Mouse (Mus musculus) cerebellum, adult 2 months (tissue): ENCODE results near the gene Map1b. TPM values are rescaled to one million over a fixed set of nuclear protein-coding genes. Genes with fewer than 3 reads are reported as not detected.

Experiments
- DNase-seq, 2 experiments: peaks; one replicate each; pipeline ENCODE4 v3.0.0; 2021
- H3K27ac ChIP-seq: fragments of 200-500 bp; 2 replicates; pipeline ENCODE4 v1.5.1; 2012; ENCODE audit warnings: low read length, control low read depth, inconsistent platforms; ENCODE audit not compliant: insufficient read depth
- H3K27me3 ChIP-seq: fragments of 200-500 bp; 2 replicates; pipeline ENCODE4 v1.6.1; 2012; ENCODE audit warnings: inconsistent platforms, mild to moderate bottlenecking, low read length, moderate library complexity; ENCODE audit not compliant: control insufficient read depth, insufficient read depth
- H3K4me1 ChIP-seq: fragments of 200-500 bp; 2 replicates; pipeline ENCODE4 v1.6.1; 2011; ENCODE audit warnings: low read length; ENCODE audit not compliant: control insufficient read depth, insufficient read depth
- H3K4me3 ChIP-seq: fragments of 200-500 bp; replicated peaks from 2 replicates; pipeline ENCODE3; 2011; ENCODE audit warnings: mild to moderate bottlenecking, low read depth, low read length, control low read depth; ENCODE audit not compliant: insufficient read depth
- CTCF ChIP-seq: fragments of 200-500 bp; IDR thresholded peaks from 2 replicates; pipeline ENCODE4 v1.5.1; 2011; ENCODE audit warnings: low read depth, mild to moderate bottlenecking, control low read depth, low read length, moderate library complexity, borderline replicate concordance; ENCODE audit not compliant: insufficient read depth
- POLR2A ChIP-seq: fragments of 200-500 bp; IDR thresholded peaks from 2 replicates; pipeline ENCODE4 v1.6.1; 2011; ENCODE audit warnings: low read length, control low read depth, borderline replicate concordance; ENCODE audit not compliant: insufficient read depth
- WGBS: fragments of 180-500 bp; shearing (Covaris S2); methylation state at CpG from one replicate; pipeline ENCODE4 v1.1.7; 2018; 5-methylcytosine and 5-hydroxymethylcytosine counted together
- polyA plus RNA-seq: library from polyadenylated mRNA; depleted of rRNA; stranded (reverse); fragments of >200 nt; gene quantifications from 2 replicates; pipeline ENCODE4 v1.2.3, GENCODE M21; 2012

Gene Map1b
- polyA plus RNA-seq, 1 experiment, result 166 TPM

DNA sequence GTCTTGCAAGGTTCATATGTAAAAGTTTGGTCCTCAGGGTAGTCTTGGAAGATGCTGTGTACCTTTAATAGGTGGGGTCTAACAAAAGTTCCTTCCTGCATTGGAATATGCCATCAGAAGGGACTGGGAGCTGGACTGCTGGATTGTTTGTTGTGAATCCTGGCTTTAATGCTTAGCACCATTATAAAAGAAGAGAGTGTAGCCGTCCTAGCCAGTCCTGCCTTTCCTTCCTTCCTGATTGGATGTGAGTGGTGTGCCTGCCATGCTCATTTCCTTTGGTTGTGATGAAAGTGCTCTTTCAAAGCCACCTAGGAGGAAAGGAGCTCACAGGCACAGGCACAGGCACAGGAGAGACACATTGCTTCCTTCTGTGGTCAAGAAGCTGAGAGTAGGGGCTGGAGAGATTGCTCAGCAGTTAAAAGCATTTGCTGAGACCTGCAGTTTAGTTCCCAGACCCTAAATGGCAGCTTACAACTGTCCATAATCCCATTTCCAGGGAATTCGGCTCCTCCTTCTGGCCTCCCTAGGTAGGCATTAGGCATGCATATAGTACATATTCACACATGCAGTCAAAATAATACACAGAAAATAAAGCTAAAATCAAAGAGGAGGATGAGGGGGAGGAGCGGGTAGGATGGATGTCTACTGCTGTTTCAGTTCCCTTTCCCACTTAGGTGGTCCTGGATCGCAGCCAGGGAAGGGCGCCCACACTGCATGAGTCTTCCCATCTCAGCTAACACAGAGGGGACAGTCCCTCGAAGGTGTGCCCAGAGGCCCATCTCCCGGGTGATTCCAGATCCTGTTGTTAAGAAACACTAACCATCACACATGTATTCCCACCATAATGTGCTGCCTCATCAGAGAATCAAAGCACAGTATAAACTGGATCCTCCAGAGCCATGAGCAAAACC lies 128.2 kb downstream of the Map1b start:
- DNase-seq, result no peak
- no peak overlapping the region for H3K27ac ChIP-seq
- H3K27me3 ChIP-seq, result no peaks in the 10 kb centered on the region
- H3K4me1 ChIP-seq, result peaks cover 10% of the 10 kb centered on the region
- 57% methylated on average over 7 of the region's 7 CpGs for WGBS
- H3K4me3 ChIP-seq, result no peak overlapping the region
- TF ChIP-seq CTCF, result no peak
- TF ChIP-seq POLR2A, result no peak

DNA sequence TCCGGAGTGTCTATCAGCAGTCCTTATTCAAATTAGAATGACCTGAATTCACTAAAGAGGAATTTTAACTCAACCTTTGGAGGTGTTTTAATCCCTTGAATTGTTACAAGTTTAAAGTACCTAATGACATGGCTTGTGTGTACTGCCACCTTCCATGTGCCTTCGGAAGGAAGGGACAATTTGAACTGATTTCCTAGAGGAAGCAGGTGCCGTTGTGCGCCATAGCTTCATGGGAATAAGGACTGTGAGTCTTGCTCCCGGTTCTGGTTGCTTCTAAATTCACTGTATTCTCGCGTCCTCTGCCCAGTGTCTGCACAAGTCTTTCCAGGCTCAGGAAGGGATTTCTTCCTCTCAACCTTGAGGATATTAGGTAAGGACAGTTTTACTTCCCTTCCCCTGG lies 130.0 kb downstream of the Map1b start:
- Histone ChIP-seq H3K4me3 (no peak overlapping the region), H3K27me3 (no peaks in the 10 kb centered on the region), H3K4me1 (peaks cover 18% of the 10 kb centered on the region), H3K27ac (no peak overlapping the region)
- WGBS, result 82% methylated on average over 7 of the region's 7 CpGs
- no peak for DNase-seq
- TF ChIP-seq POLR2A (no peak), CTCF (no peak)

DNA sequence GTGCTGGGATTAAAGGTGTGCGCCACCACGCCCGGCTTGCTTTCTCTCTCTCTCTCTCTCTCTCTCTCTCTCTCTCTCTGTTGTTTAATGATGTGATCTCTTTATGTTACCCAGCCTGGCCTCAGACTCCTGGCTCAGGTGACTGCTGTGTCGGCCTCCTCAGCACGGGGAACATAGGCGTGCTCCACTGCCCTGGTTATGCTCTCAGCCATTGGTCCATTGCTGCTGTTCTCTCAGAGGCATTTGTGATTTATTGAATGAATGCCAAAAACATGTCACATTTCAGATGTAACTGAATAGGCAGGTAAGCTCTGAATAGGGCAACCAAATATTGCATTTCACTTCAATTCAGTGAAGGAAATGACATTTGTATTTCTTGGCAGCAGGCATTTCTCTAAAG lies 130.4 kb downstream of the Map1b start:
- peaks cover 14% of the 10 kb centered on the region for H3K4me1 ChIP-seq
- 77% methylated on average over 6 of the region's 6 CpGs for WGBS

DNA sequence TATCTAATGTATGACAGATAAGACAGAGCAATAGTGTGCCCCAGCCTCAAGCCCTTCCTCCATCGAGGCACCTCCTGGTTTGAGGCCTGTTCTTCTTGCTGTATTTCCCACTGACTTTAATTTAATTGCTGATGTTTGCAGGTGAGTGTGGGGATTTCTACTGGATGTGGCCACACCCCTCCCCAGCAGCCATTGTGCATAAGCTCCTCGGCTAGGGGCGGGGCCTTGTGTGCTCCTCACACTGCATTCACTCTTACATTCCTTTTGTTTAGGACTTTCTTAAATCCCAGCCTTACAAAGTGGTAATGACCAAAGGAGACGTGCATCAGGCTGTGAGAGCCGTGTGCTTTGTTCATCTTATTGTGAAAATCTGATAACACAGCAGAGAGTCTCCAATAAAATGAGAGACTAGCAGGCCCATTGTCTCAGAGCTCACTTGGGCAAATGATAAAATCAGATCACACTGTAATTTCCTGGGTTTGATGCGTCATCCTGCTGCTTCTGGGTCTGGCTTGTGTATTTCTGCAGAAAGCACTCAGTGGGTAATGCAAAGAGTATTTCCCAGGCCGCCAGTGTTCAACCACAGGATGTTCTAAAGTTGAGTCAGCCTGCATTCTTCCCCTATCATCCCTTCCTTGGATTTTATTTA lies 131.7 kb downstream of the Map1b start:
- Histone ChIP-seq H3K27me3 (no peaks in the 10 kb centered on the region), H3K27ac (no peak overlapping the region), H3K4me3 (no peak overlapping the region), H3K4me1 (peaks cover 11% of the 10 kb centered on the region)
- TF ChIP-seq CTCF (no peak), POLR2A (no peak)
- WGBS, result 84% methylated on average over 7 of the region's 7 CpGs
- DNase-seq, result no peak

More for the DNA sequence above, 130.4 kb downstream of the Map1b start:
- H3K27ac ChIP-seq, result no peak overlapping the region
- H3K27me3 ChIP-seq, result no peaks in the 10 kb centered on the region
- TF ChIP-seq POLR2A, result no peak
- TF ChIP-seq CTCF, result no peak
- no peak for DNase-seq
- H3K4me3 ChIP-seq, result no peak overlapping the region

DNA sequence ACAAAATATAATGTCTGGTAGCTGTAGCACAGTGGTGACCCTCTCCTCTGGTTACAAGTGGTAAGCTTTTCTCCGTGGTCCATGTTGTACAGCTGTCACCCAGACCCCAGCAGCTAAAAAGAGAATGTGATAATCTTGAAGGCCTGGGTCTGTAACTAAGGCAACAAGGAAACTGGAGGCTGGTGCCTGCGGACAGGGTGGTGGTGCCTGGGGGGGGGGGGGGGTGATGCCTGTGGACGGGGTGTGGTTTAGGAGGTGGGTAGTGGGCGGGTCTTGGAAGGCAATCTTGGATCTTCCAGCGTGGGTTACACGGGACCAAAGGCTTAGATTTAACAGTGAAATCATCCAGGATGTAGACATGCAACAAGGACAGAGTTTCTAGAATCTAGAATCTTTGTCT lies 134.0 kb downstream of the Map1b start:
- WGBS, result 37% methylated on average over 6 of the region's 6 CpGs
- Histone ChIP-seq H3K27ac (no peak overlapping the region), H3K4me3 (no peak overlapping the region), H3K27me3 (no peaks in the 10 kb centered on the region), H3K4me1 (peaks cover 11% of the 10 kb centered on the region)
- TF ChIP-seq POLR2A (no peak), CTCF (no peak)
- no peak for DNase-seq

DNA sequence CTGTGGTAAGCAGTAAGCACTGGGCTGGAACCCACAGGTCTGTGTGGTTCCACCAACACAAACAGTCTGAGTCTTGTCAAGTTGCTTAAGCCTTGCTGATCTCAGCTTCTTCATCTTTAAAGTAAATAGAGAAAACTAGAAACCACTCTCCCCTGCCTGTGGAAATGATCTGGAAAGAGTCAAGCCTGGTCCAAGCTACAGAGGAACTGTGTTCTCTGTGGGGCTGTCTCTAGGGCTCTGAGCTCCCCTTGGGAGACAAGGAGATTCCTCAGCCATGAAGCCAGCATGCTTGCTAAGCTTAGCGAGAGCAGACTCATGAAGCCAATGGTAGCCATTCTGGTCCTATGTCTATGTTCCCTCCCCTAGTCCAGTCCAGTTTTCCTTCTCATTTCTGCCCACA lies 138.1 kb downstream of the Map1b start:
- Histone ChIP-seq H3K4me1 (peaks cover 11% of the 10 kb centered on the region), H3K4me3 (no peak overlapping the region), H3K27ac (no peak overlapping the region), H3K27me3 (no peaks in the 10 kb centered on the region)
- TF ChIP-seq CTCF (no peak), POLR2A (no peak)
- WGBS, result 81% methylated on average over 1 of the region's 1 CpGs
- DNase-seq, result no peak

DNA sequence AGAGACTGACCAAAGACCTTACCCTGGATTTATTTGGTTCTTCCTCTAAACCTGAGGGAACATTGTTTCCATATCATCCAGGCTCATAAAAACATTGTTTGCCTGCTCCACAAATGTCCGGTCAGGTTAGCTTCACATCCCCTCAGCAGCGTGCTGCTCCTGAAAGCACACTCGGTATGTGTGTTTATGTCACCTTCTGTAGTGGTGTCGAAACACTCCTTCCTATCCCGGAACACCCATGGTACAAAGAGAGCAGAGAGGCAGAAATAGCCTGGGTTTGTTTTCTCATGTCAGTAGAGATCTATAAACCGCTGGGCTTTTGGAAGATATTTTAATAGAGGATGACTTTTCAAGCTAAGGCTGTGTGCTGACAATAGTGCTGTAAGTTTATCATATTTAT lies 139.3 kb downstream of the Map1b start:
- Histone ChIP-seq H3K27me3 (no peaks in the 10 kb centered on the region), H3K27ac (no peak overlapping the region), H3K4me1 (peaks cover 7% of the 10 kb centered on the region), H3K4me3 (no peak overlapping the region)
- WGBS, result 95% methylated on average over 6 of the region's 6 CpGs
- no peak for DNase-seq
- TF ChIP-seq POLR2A, result no peak
- TF ChIP-seq CTCF, result no peak

DNA sequence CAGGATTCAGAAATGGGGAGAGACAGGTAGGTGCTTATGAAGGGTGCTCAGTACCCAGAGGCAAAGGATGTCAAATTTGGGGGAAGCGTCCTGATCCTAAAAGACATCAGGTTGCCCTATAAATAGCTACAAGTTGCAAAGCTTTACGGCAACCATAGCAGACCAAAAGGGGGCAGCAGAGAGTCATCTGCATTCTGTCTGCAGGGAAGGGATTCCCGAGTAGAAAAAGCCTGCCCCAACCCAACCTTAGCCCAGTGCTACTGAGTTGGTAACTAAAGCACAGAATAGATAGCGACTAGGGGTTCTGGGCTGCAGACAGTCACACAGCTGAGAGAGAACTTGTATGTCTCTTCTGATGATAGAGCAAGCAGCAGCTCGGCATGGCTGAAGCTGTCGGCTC lies 140.8 kb downstream of the Map1b start:
- H3K27ac ChIP-seq, result no peak overlapping the region
- DNase-seq, result peak; percentile 80 to 88
- TF ChIP-seq CTCF (peak; percentile 82), POLR2A (no peak)
- no peak overlapping the region for H3K4me3 ChIP-seq
- H3K27me3 ChIP-seq, result no peaks in the 10 kb centered on the region
- WGBS, result 18% methylated on average over 6 of the region's 6 CpGs
- H3K4me1 ChIP-seq, result no peaks in the 10 kb centered on the region

DNA sequence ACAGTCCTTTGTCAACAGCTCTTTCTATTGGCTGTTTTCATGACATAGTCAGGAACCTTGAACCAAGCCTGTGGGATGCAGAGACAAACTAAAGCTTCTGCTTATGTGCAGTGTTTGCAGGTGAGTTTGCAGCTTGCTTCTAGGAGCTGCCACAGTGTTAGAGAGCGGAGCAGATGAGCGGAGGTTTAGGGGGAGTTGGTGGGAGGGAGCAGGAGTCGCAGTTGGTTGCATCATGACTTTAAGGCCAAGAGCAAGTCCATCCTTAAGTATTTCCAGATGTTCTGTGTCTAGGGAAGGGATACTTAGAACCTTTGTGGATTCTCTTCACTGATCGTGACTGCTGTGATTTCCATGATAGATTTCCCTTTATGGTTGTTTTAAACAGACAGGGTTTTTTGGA lies 142.1 kb downstream of the Map1b start:
- TF ChIP-seq POLR2A, result no peak
- TF ChIP-seq CTCF, result no peak
- Histone ChIP-seq H3K4me3 (no peak overlapping the region), H3K4me1 (peaks cover 7% of the 10 kb centered on the region; the same call in 1 of the 2 replicates), H3K27ac (no peak overlapping the region), H3K27me3 (no peaks in the 10 kb centered on the region)
- no peak for DNase-seq
- 93% methylated on average over 4 of the region's 4 CpGs for WGBS
